Mouse (Mus musculus): ENCODE data around the gene Ccdc80.
A peak's percentile ranks its signal among the peaks of the same experiment; 100 is the strongest.

Gene Ccdc80

DNA sequence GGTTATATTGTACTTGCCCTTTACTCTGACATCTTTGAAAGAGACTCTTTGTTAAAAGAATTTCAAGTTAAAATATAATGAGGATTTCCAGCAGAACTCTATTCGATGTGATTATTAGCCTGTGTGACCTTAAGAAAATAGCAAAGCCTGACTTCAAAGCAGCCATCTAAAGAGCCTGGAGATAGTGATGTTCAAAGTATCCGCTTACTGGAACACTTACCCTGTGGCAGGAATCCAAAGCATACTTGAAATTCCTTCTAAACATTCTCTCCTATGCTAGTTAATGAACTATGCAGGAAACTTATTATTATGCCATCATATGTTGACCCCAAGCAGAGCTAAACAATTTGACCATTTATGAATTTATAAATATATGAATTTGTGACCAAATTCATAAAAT, 13.9 kb upstream of the Ccdc80 start:
- Histone ChIP-seq H3K27me3 (ENCODE audit: insufficient read depth, low read length) (no peaks in the 10 kb centered on the region), H3K9me3 (ENCODE audit: low read length) (no peaks in the 10 kb centered on the region), H3K4me3 (replicated peaks; ENCODE audit: low read length) (no peak overlapping the region), H3K4me1 (replicated peaks; ENCODE audit: low read depth, low read length) (no peaks in the 10 kb centered on the region), H3K36me3 (ENCODE audit: insufficient read depth, low read length) (no peaks in the 10 kb centered on the region)
- no peak for TF ChIP-seq CTCF (conservative IDR thresholded peaks at IDR 0.05; ENCODE audit: low read length)
- no peak for TF ChIP-seq POU5F1 (IDR thresholded peaks at IDR 0.05; ENCODE audit: borderline replicate concordance, low read length)
- TF ChIP-seq NANOG (IDR thresholded peaks at IDR 0.05; ENCODE audit: borderline replicate concordance, low read length): no peak

DNA sequence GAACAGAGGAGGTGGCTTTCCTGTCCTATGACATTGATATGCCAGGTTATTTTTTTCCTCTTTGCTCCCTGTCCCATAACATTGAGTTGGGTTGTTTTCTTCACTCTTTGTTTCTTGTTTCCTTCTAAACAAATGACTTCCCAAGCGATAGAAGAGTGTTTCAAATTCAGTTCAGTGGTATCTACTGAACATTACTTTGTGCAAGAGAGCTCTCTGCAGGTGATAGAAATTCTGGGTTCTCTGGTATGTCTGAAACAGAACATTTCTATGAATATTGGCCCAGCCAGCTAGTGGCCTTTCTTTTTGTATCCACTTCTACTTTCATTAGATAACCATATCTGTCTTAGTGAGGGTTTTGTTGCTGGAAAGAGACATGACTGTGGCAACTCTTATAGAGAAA, 4.4 kb upstream of the Ccdc80 start:
- Histone ChIP-seq H3K4me3 (replicated peaks; ENCODE audit: low read length) (no peak overlapping the region), H3K4me1 (replicated peaks; ENCODE audit: low read depth, low read length) (no peaks in the 10 kb centered on the region), H3K27me3 (ENCODE audit: insufficient read depth, low read length) (peaks cover 4% of the 10 kb centered on the region; the same call in 1 of the 2 replicates), H3K9me3 (ENCODE audit: low read length) (no peaks in the 10 kb centered on the region), H3K36me3 (ENCODE audit: insufficient read depth, low read length) (no peaks in the 10 kb centered on the region)
- TF ChIP-seq POU5F1 (IDR thresholded peaks at IDR 0.05; ENCODE audit: borderline replicate concordance, low read length): no peak
- no peak for TF ChIP-seq NANOG (IDR thresholded peaks at IDR 0.05; ENCODE audit: borderline replicate concordance, low read length)
- no peak for TF ChIP-seq CTCF (conservative IDR thresholded peaks at IDR 0.05; ENCODE audit: low read length)

DNA sequence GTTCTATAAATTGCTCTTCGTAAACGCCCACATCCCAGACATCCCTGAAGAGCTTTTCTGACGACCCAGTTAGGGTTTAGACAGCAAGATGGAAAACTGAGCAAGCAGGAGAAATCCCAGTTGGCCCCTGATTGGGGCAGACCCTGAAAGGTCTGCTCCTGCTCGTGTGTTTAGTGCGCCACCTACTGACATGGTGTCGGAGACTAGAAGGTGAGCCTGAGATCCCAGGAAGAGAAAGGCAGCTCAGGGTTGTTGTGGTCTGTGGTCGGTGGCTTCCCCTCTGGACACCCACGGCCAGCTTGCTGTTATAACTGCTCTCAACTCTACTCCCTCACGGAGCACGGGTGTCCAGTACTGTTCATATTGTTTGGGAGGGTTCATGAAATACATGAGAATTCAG, 3.2 kb upstream of the Ccdc80 start:
- Histone ChIP-seq H3K36me3 (ENCODE audit: insufficient read depth, low read length) (no peaks in the 10 kb centered on the region), H3K9me3 (ENCODE audit: low read length) (no peaks in the 10 kb centered on the region), H3K4me1 (replicated peaks; ENCODE audit: low read depth, low read length) (no peaks in the 10 kb centered on the region), H3K27me3 (ENCODE audit: insufficient read depth, low read length) (peaks cover 14% of the 10 kb centered on the region), H3K4me3 (replicated peaks; ENCODE audit: low read length) (no peak overlapping the region)
- TF ChIP-seq CTCF (conservative IDR thresholded peaks at IDR 0.05; ENCODE audit: low read length) (peak; percentile 38), POU5F1 (IDR thresholded peaks at IDR 0.05; ENCODE audit: borderline replicate concordance, low read length) (no peak), NANOG (IDR thresholded peaks at IDR 0.05; ENCODE audit: borderline replicate concordance, low read length) (no peak)

DNA sequence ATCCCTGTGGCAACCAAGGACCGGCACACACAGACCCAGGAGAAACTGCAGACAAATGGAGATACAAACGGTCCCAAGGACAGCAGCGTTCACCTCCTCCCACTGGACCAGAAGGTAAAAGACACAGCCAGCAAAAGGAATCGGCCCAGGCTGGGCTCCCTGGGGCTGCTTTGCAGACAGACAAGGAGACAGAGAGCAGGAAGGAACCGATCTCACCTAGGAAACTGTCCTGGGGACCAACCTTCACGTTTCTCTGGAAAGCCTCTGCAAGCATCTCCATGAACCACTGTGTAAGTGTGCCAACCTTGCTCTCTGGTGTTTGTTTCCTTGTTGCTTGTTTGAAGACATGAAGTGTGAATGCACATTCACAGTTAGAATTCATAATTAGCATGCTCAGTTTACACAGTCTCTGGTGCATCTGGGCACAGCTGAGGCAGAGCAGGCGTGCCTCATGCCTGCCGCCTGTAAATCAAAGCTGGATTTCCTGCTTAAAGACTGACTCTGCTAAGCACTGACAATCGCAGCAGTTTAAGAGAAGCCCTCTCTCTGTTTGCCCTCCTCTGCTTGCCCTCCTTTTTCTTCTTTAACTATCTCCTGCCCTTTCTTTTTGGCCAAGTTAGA, 1.0 kb downstream of the Ccdc80 start:
- H3K36me3 ChIP-seq (ENCODE audit: insufficient read depth, low read length): no peaks in the 10 kb centered on the region
- TF ChIP-seq NANOG (IDR thresholded peaks at IDR 0.05; ENCODE audit: borderline replicate concordance, low read length) (no peak), CTCF (conservative IDR thresholded peaks at IDR 0.05; ENCODE audit: low read length) (no peak), POU5F1 (IDR thresholded peaks at IDR 0.05; ENCODE audit: borderline replicate concordance, low read length) (no peak)
- H3K4me3 ChIP-seq (replicated peaks; ENCODE audit: low read length): no peak overlapping the region
- H3K9me3 ChIP-seq (ENCODE audit: low read length): no peaks in the 10 kb centered on the region
- peaks cover 24% of the 10 kb centered on the region for H3K27me3 ChIP-seq (ENCODE audit: insufficient read depth, low read length)
- peaks cover 16% of the 10 kb centered on the region for H3K4me1 ChIP-seq (replicated peaks; ENCODE audit: low read depth, low read length)

DNA sequence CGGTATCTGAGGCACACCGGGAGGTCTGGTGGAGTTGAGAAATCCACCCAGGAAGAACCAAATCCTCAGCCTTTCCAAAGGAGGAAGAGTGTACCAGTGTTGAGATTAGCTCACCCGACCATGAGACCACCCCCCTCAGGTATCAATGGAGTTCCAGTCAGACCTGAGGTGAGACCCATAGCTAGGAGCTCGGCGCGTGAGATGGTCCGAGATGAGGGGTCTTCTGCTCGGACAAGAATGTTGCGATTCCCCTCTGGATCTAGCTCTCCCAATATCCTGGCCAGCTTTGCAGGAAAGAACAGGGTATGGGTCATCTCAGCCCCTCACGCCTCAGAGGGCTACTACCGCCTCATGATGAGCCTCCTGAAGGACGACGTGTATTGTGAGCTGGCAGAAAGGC, 1.8 kb downstream of the Ccdc80 start:
- H3K4me1 ChIP-seq (replicated peaks; ENCODE audit: low read depth, low read length): peaks cover 16% of the 10 kb centered on the region
- no peak overlapping the region for H3K4me3 ChIP-seq (replicated peaks; ENCODE audit: low read length)
- no peaks in the 10 kb centered on the region for H3K9me3 ChIP-seq (ENCODE audit: low read length)
- H3K36me3 ChIP-seq (ENCODE audit: insufficient read depth, low read length): no peaks in the 10 kb centered on the region
- H3K27me3 ChIP-seq (ENCODE audit: insufficient read depth, low read length): peaks cover 24% of the 10 kb centered on the region
- TF ChIP-seq POU5F1 (IDR thresholded peaks at IDR 0.05; ENCODE audit: borderline replicate concordance, low read length) (no peak), CTCF (conservative IDR thresholded peaks at IDR 0.05; ENCODE audit: low read length) (no peak), NANOG (IDR thresholded peaks at IDR 0.05; ENCODE audit: borderline replicate concordance, low read length) (no peak)

DNA sequence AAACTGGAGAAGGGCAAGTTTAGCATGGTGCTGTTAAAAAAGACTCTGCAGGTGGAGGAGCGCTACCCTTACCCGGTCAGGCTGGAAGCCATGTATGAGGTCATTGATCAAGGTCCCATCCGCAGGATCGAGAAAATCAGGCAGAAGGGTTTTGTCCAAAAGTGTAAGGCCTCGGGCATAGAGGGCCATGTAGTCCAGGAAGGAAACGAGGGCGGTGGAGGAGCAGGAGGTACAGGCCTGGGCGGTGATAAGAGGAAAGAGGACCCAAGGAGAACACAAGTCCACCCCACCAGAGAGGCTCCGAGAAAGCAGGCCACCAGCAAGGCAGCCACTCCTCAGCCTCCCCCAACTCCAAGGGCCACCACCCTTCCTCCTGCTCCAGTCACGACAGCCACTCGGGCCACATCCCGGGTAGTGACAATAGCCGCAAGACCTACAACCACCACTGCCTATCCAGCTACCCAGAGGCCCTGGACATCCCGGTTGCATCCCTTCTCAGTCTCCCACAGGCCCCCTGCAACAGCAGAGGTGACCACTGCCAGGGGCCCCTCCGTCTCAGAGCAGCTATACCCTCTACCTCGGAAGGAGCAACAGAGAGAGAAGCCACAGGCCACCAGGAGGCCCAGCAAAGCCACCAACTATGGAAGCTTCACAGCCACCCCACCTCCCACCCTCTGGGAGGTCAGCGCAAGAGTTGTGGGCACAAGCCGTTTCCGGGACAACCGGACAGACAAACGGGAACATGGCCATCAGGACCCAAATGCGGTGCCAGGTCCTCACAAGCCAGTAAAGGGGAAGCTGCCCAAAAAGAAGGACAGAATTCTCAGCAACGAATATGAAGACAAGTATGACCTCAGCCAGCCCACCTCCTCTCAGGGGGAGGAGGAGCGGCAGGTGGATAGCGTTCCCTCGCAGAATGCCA, 2.6 kb downstream of the Ccdc80 start:
- TF ChIP-seq NANOG (IDR thresholded peaks at IDR 0.05; ENCODE audit: borderline replicate concordance, low read length) (no peak), CTCF (conservative IDR thresholded peaks at IDR 0.05; ENCODE audit: low read length) (no peak), POU5F1 (IDR thresholded peaks at IDR 0.05; ENCODE audit: borderline replicate concordance, low read length) (no peak)
- H3K36me3 ChIP-seq (ENCODE audit: insufficient read depth, low read length): no peaks in the 10 kb centered on the region
- no peak overlapping the region for H3K4me3 ChIP-seq (replicated peaks; ENCODE audit: low read length)
- H3K4me1 ChIP-seq (replicated peaks; ENCODE audit: low read depth, low read length): peaks cover 16% of the 10 kb centered on the region
- H3K9me3 ChIP-seq (ENCODE audit: low read length): no peaks in the 10 kb centered on the region
- peaks cover 24% of the 10 kb centered on the region for H3K27me3 ChIP-seq (ENCODE audit: insufficient read depth, low read length)

DNA sequence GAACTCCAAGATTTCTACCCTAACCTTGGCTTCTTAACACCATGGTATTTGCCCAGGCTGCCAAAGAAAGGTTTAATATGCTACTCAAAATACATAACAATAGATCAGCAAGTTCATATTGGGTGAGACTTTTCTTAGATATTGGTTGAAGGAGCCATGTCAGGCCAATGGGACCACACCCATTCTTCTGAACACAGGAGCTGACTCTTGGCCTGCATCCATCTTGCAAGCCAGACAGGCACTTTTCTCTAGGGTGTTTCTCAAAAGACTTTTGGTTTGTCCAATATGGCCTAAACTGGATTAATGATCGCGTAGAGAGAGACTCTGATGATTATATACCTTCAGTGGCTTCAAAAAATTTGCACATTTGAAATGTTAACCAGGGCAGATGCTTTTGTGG, 4.3 kb downstream of the Ccdc80 start:
- H3K9me3 ChIP-seq (ENCODE audit: low read length): no peaks in the 10 kb centered on the region

DNA sequence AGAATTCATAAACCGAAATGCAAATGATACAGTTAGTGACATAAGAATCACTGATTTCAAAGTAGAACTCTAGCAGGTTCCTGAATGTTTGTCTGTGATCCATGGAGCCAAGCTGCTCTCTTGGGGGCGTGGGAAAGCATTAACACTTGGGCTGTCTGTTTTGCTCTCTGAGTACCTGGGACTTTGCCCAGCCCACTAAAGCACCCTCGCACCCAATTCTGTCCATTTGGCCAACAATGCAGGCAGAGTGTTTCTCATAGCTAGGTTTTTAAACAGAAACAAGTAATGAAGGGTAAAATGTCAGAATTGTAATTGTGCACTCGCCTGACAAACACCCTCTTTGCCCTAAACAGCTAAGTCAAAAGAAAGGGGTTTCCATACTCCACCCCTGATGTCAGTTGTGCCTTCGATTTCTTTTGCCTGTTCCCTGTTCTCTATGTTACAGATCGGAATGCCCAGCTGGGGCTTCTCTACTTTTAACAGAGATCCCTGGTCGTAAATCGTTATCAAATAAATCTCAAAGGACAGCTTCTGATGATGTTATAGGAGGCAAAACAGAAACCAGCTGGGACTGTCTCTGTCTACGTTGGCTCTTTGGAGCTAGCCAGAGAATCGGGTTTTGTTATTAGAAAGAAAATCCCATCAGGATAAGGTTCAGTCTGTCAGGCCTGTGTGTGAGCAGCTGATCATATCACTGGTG, 5.1 kb downstream of the Ccdc80 start:
- Histone ChIP-seq H3K36me3 (ENCODE audit: insufficient read depth, low read length) (no peaks in the 10 kb centered on the region), H3K9me3 (ENCODE audit: low read length) (no peaks in the 10 kb centered on the region), H3K4me3 (replicated peaks; ENCODE audit: low read length) (no peak overlapping the region), H3K4me1 (replicated peaks; ENCODE audit: low read depth, low read length) (peaks cover 16% of the 10 kb centered on the region), H3K27me3 (ENCODE audit: insufficient read depth, low read length) (peaks cover 20% of the 10 kb centered on the region)
- no peak for TF ChIP-seq POU5F1 (IDR thresholded peaks at IDR 0.05; ENCODE audit: borderline replicate concordance, low read length)
- TF ChIP-seq NANOG (IDR thresholded peaks at IDR 0.05; ENCODE audit: borderline replicate concordance, low read length): no peak
- TF ChIP-seq CTCF (conservative IDR thresholded peaks at IDR 0.05; ENCODE audit: low read length): no peak

More for the DNA sequence above, 4.3 kb downstream of the Ccdc80 start:
- TF ChIP-seq POU5F1 (IDR thresholded peaks at IDR 0.05; ENCODE audit: borderline replicate concordance, low read length) (no peak), CTCF (conservative IDR thresholded peaks at IDR 0.05; ENCODE audit: low read length) (no peak), NANOG (IDR thresholded peaks at IDR 0.05; ENCODE audit: borderline replicate concordance, low read length) (no peak)
- Histone ChIP-seq H3K36me3 (ENCODE audit: insufficient read depth, low read length) (no peaks in the 10 kb centered on the region), H3K27me3 (ENCODE audit: insufficient read depth, low read length) (peaks cover 20% of the 10 kb centered on the region), H3K4me1 (replicated peaks; ENCODE audit: low read depth, low read length) (peaks cover 16% of the 10 kb centered on the region), H3K4me3 (replicated peaks; ENCODE audit: low read length) (no peak overlapping the region)
